Mouse (Mus musculus): ENCODE data around the gene Pum3. TPM values are rescaled to one million over a fixed set of nuclear protein-coding genes. Genes with fewer than 3 reads are reported as not detected.

Pum3 gene
- polyA plus RNA-seq, 1 experiment from 2014 or later = 45.5 TPM

DNA sequence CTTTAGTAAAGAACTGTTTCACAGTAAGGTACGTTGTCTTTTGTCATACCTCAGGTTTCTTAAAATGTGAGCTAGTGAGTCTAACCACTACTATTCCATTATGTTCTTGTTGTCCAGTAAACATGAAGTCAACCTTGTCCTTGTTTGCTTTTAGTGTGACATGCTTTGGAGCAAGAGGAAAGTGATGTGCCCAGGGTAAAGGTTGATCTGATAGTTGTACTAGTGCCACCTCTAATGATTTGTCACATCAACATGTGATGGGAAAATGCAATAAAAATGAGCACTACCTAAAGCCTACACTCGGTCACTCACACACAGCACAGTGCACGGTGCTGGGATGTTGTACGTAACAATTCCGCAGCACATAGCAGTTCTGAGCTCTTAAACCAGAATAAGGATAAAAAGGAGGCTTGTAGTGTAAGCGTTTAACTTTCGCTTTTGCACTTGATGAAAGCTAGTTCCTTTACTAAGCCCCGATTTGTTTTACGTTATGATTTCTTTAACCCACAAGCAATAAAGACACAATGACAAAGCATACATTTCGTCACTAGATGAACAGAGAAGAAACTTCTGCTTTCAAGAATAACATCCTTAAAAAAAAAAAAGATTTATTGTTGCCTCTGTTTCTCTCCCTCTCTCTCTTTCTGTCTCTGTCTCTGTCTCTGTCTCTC lies 8.5 kb upstream of the Pum3 start:
- no peak overlapping the region for H3K4me2 ChIP-seq (replicated peaks; ENCODE audit: low read depth)
- H3K4me3 ChIP-seq (ENCODE audit: low read depth, low read length) = no peak overlapping the region
- H3K9ac ChIP-seq (ENCODE audit: low read length) = no peak overlapping the region
- DNase-seq (ENCODE audit: low spot score) (no peak), ATAC-seq (ENCODE audit: low FRiP score, low TSS enrichment) (no peak)
- H3K27me3 ChIP-seq (ENCODE audit: control insufficient read depth, insufficient read depth, low read length) = no peaks in the 10 kb centered on the region
- 67% methylated on average over 10 of the region's 10 CpGs for WGBS
- no peaks in the 10 kb centered on the region for H3K4me1 ChIP-seq (replicated peaks; ENCODE audit: control insufficient read depth, insufficient read depth)
- TF ChIP-seq EP300 (optimal IDR thresholded peaks at IDR 0.05) = no peak
- no peak for TF ChIP-seq CTCF (IDR thresholded peaks at IDR 0.05; ENCODE audit: low read depth)
- no peaks in the 10 kb centered on the region for H3K9me3 ChIP-seq (ENCODE audit: control insufficient read depth, low read length)
- no peaks in the 10 kb centered on the region for H3K36me3 ChIP-seq (ENCODE audit: control insufficient read depth, insufficient read depth, low read length)
- no peak overlapping the region for H3K27ac ChIP-seq (replicated peaks)

DNA sequence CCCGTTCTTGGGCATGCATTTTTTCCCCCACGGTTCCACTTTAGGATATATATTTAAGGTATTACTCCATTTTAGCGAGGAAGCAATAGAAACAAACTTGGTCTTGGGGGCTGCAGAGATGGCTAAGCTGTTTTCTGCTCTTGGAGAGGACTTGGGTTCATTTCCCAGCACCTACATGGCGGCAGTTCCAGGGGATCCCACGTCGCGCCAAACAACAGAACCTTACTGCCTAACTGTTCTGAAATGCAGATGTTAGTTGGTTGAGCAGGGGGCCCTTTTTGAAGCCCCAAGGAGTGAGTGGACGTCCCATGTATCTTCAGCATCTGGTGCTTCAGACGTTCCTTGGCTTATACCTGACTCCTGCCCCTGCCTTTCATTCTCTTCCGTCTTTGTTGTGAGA lies 781 bp upstream of the Pum3 start:
- DNase-seq (ENCODE audit: low spot score) (peak; percentile 34), ATAC-seq (ENCODE audit: low FRiP score, low TSS enrichment) (no peak)
- H3K4me2 ChIP-seq (replicated peaks; ENCODE audit: low read depth) = peak overlapping the region; percentile 70
- H3K9me3 ChIP-seq (ENCODE audit: control insufficient read depth, low read length) = no peaks in the 10 kb centered on the region
- WGBS = under 1% methylated on average over 10 of the region's 10 CpGs
- H3K27ac ChIP-seq (replicated peaks) = peak overlapping the region; percentile 91
- no peaks in the 10 kb centered on the region for H3K36me3 ChIP-seq (ENCODE audit: control insufficient read depth, insufficient read depth, low read length)
- H3K4me3 ChIP-seq (ENCODE audit: low read depth, low read length) = peak overlapping the region; percentile 78
- H3K9ac ChIP-seq (ENCODE audit: low read length) = peak overlapping the region; percentile 78
- peaks cover 3% of the 10 kb centered on the region; the same call in 1 of the 2 replicates for H3K4me1 ChIP-seq (replicated peaks; ENCODE audit: control insufficient read depth, insufficient read depth)
- no peak for TF ChIP-seq EP300 (optimal IDR thresholded peaks at IDR 0.05)
- TF ChIP-seq CTCF (IDR thresholded peaks at IDR 0.05; ENCODE audit: low read depth) = no peak
- no peaks in the 10 kb centered on the region for H3K27me3 ChIP-seq (ENCODE audit: control insufficient read depth, insufficient read depth, low read length)

DNA sequence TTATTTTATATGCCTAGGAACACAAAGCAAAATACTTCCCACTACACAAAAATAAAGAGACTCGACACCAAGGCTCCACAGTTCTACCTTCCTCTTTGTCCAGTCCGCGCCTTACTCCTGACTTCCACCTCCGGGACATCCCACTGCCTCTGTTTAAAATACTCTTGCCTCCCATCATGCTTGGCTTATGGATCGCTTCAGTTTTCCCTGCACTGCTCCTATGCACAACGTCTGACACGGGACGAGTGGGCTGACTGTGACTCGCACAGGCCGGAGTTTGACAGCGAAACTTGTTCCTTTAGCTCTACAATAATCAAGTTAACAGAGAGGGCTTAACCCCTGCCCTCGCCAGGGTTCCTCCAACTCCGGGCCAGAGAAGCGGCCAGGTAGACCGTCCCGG lies 344 bp downstream of the Pum3 start:
- Histone ChIP-seq H3K4me3 (ENCODE audit: low read depth, low read length) (peak overlapping the region; percentile 78), H3K4me1 (replicated peaks; ENCODE audit: control insufficient read depth, insufficient read depth) (peaks cover 3% of the 10 kb centered on the region; the same call in 1 of the 2 replicates), H3K36me3 (ENCODE audit: control insufficient read depth, insufficient read depth, low read length) (0 out of 2 replicates have a peak, but pooled peaks cover 3% of the 10 kb centered on the region), H3K27me3 (ENCODE audit: control insufficient read depth, insufficient read depth, low read length) (no peaks in the 10 kb centered on the region), H3K4me2 (replicated peaks; ENCODE audit: low read depth) (peak overlapping the region; percentile 54), H3K27ac (replicated peaks) (peak overlapping the region; percentile 53; the same call in 1 of the 2 replicates), H3K9ac (ENCODE audit: low read length) (peak overlapping the region; percentile 75), H3K9me3 (ENCODE audit: control insufficient read depth, low read length) (no peaks in the 10 kb centered on the region)
- ATAC-seq (ENCODE audit: low FRiP score, low TSS enrichment) (no peak; the same call in 1 of the 2 replicates), DNase-seq (ENCODE audit: low spot score) (no peak)
- WGBS = under 1% methylated on average over 16 of the region's 16 CpGs
- no peak for TF ChIP-seq EP300 (optimal IDR thresholded peaks at IDR 0.05)
- TF ChIP-seq CTCF (IDR thresholded peaks at IDR 0.05; ENCODE audit: low read depth) = no peak

DNA sequence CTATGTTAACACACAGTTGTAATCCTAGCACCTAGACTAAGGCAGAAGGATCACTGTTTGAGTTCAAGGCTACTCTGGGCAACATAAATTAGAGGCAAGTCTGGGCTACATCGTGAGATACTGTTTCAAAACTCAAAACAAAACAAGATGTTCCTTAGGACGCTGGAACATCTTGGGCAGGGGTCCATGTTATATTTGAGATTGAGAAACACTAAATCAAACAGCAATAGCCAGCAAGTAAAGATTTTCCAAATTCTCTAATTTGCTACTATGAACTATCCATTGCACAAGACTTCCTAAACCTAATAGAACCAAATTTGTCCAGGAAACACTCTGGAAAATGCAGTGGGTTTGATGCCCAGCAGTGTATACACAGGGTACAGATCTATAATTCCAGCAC lies 1.8 kb downstream of the Pum3 start:
- Histone ChIP-seq H3K36me3 (ENCODE audit: control insufficient read depth, insufficient read depth, low read length) (peaks cover 11% of the 10 kb centered on the region), H3K9ac (ENCODE audit: low read length) (no peak overlapping the region), H3K27me3 (ENCODE audit: control insufficient read depth, insufficient read depth, low read length) (no peaks in the 10 kb centered on the region), H3K27ac (replicated peaks) (no peak overlapping the region), H3K4me3 (ENCODE audit: low read depth, low read length) (no peak overlapping the region), H3K4me1 (replicated peaks; ENCODE audit: control insufficient read depth, insufficient read depth) (peaks cover 3% of the 10 kb centered on the region; the same call in 1 of the 2 replicates), H3K9me3 (ENCODE audit: control insufficient read depth, low read length) (no peaks in the 10 kb centered on the region), H3K4me2 (replicated peaks; ENCODE audit: low read depth) (no peak overlapping the region)
- no peak for DNase-seq (ENCODE audit: low spot score)
- ATAC-seq (ENCODE audit: low FRiP score, low TSS enrichment) = no peak
- no peak for TF ChIP-seq EP300 (optimal IDR thresholded peaks at IDR 0.05)
- no peak for TF ChIP-seq CTCF (IDR thresholded peaks at IDR 0.05; ENCODE audit: low read depth)
- 65% methylated on average over 2 of the region's 2 CpGs for WGBS

DNA sequence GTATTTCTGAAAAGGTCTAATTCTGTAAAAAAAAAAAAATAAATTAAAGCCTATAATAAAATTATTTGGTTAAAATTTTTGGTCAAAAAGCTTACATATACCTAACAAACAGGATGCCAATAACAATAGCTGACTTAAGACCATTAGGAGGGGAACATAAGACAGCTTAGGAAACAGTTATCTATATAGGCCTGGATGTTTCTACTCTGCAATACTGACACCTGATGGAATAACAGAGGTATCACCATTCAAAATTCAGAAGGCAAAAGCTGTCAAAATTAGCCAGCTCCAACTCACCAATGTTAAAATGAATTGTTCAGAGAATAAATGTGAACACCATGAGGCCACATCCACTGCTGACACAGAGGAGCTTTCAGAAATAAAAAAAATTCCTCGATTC lies 3.2 kb downstream of the Pum3 start:
- ATAC-seq (ENCODE audit: low FRiP score, low TSS enrichment) (no peak), DNase-seq (ENCODE audit: low spot score) (no peak)
- TF ChIP-seq CTCF (IDR thresholded peaks at IDR 0.05; ENCODE audit: low read depth) (peak; percentile 67), EP300 (optimal IDR thresholded peaks at IDR 0.05) (no peak)
- H3K4me3 ChIP-seq (ENCODE audit: low read depth, low read length) = no peak overlapping the region
- H3K36me3 ChIP-seq (ENCODE audit: control insufficient read depth, insufficient read depth, low read length) = peaks cover 17% of the 10 kb centered on the region
- no peaks in the 10 kb centered on the region for H3K27me3 ChIP-seq (ENCODE audit: control insufficient read depth, insufficient read depth, low read length)
- H3K9ac ChIP-seq (ENCODE audit: low read length) = no peak overlapping the region
- peaks cover 3% of the 10 kb centered on the region; the same call in 1 of the 2 replicates for H3K4me1 ChIP-seq (replicated peaks; ENCODE audit: control insufficient read depth, insufficient read depth)
- H3K4me2 ChIP-seq (replicated peaks; ENCODE audit: low read depth) = no peak overlapping the region
- H3K9me3 ChIP-seq (ENCODE audit: control insufficient read depth, low read length) = no peaks in the 10 kb centered on the region
- WGBS = 69% methylated on average over 1 of the region's 1 CpGs
- H3K27ac ChIP-seq (replicated peaks) = no peak overlapping the region

DNA sequence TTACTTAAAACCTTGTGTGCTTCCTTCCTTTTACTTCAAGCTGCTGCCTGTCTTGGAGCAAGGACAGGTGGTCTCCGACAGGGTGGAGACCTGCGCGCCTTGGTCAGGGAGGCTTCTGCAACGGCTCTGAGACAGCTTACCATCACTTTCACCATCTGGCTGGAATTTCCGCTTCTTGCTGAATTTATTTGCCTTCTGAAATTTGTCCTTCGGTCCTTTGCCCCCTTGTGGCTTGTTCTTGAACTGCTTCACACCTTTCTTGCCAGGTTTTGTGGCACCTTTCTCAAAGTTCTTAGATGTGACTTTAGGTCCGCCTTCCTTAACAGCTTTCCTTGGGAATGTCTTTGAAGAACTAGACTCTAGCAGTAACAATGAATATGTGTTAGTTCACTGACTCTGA lies 4.0 kb downstream of the Pum3 start:
- ATAC-seq (ENCODE audit: low FRiP score, low TSS enrichment) (no peak), DNase-seq (ENCODE audit: low spot score) (peak; percentile 57)
- H3K4me1 ChIP-seq (replicated peaks; ENCODE audit: control insufficient read depth, insufficient read depth) = 0 out of 2 replicates have a peak, but pooled peaks cover 3% of the 10 kb centered on the region
- no peaks in the 10 kb centered on the region for H3K9me3 ChIP-seq (ENCODE audit: control insufficient read depth, low read length)
- H3K36me3 ChIP-seq (ENCODE audit: control insufficient read depth, insufficient read depth, low read length) = peaks cover 19% of the 10 kb centered on the region
- H3K27me3 ChIP-seq (ENCODE audit: control insufficient read depth, insufficient read depth, low read length) = no peaks in the 10 kb centered on the region
- H3K4me2 ChIP-seq (replicated peaks; ENCODE audit: low read depth) = no peak overlapping the region
- 53% methylated on average over 7 of the region's 7 CpGs for WGBS
- no peak overlapping the region for H3K9ac ChIP-seq (ENCODE audit: low read length)
- no peak overlapping the region for H3K4me3 ChIP-seq (ENCODE audit: low read depth, low read length)
- H3K27ac ChIP-seq (replicated peaks) = no peak overlapping the region
- TF ChIP-seq CTCF (IDR thresholded peaks at IDR 0.05; ENCODE audit: low read depth) = peak; percentile 79
- no peak for TF ChIP-seq EP300 (optimal IDR thresholded peaks at IDR 0.05)

Measured in stomach, postnatal 0 days (tissue).